Mouse (Mus musculus) intestine, embryonic 14.5 days (tissue): ENCODE measurements around the gene Trnp1. TPM values are rescaled to one million over a fixed set of nuclear protein-coding genes. Genes with fewer than 3 reads are reported as not detected.

Source experiments
- ATAC-seq: fragments of 200-750 bp; cut with Nextera tagmentation; replicated peaks from 2 replicates; pipeline ENCODE4 v1.8.0; 2017; ENCODE audit warnings: low read depth, moderate number of reproducible peaks, moderate TSS enrichment, moderate library complexity; ENCODE audit not compliant: low FRiP score, low TSS enrichment
- DNase-seq: peaks from one replicate; pipeline ENCODE4 v3.0.0-alpha.2; 2018; ENCODE audit warnings: low spot score
- H3K27ac ChIP-seq: fragments of 300-500 bp; sonication (generic); 2 replicates; pipeline ENCODE4 v1.5.1; 2014; ENCODE audit warnings: low read depth, mild to moderate bottlenecking, control low read depth
- H3K27me3 ChIP-seq: fragments of 300-500 bp; sonication (generic); replicated peaks from 2 replicates; pipeline ENCODE4 v1.6.1; 2014; ENCODE audit warnings: low read length, control low read depth; ENCODE audit not compliant: control insufficient read depth, insufficient read depth
- H3K36me3 ChIP-seq: fragments of 300-500 bp; sonication (generic); 2 replicates; pipeline ENCODE4 v1.6.1; 2014; ENCODE audit warnings: low read length, control low read depth; ENCODE audit not compliant: control insufficient read depth, insufficient read depth
- H3K4me1 ChIP-seq: fragments of 300-500 bp; sonication (generic); replicated peaks from 2 replicates; pipeline ENCODE4 v1.6.1; 2014; ENCODE audit warnings: low read length, control low read depth, mixed read lengths; ENCODE audit not compliant: control insufficient read depth, insufficient read depth
- H3K4me2 ChIP-seq: fragments of 300-500 bp; sonication (generic); 2 replicates; pipeline ENCODE4 v1.6.1; 2014; ENCODE audit warnings: low read length
- H3K4me3 ChIP-seq: fragments of 300-500 bp; sonication (generic); 2 replicates; pipeline ENCODE4 v1.5.1; 2014; ENCODE audit warnings: low read depth, low read length, control low read depth, mixed read lengths
- H3K9ac ChIP-seq: fragments of 300-500 bp; sonication (generic); 2 replicates; pipeline ENCODE4 v1.6.1; 2014; ENCODE audit warnings: mild to moderate bottlenecking, low read length
- H3K9me3 ChIP-seq: fragments of 300-500 bp; sonication (generic); 2 replicates; pipeline ENCODE4 v1.6.1; 2016; ENCODE audit warnings: low read length, control low read depth; ENCODE audit not compliant: control insufficient read depth
- WGBS: fragments of 180-500 bp; shearing (Covaris S2); extraction: QIAGEN DNeasy Blood & Tissue Kit; methylation state at CpG from one replicate; pipeline ENCODE4 v1.1.7; 2014; 5-methylcytosine and 5-hydroxymethylcytosine counted together
- polyA plus RNA-seq: library from polyadenylated mRNA; unstranded; fragments of >200 nt; fragmentation: Nextera tagmentation; extraction: Ambion mirVana; gene quantifications from 2 replicates; pipeline ENCODE4 v1.2.1, GENCODE M21; 2014

The Trnp1 gene
- polyA plus RNA-seq, 1 experiment from 2014 or later, result 2.4 TPM

GRCm38 (mm10) chr4:133489489-133490245 is 8.7 kb downstream of the Trnp1 start:
- Histone ChIP-seq H3K4me2 (no peak overlapping the region), H3K4me1 (peaks cover 9% of the 10 kb centered on the region; the same call in 1 of the 2 replicates), H3K9ac (no peak overlapping the region), H3K27me3 (peaks cover 8% of the 10 kb centered on the region), H3K9me3 (no peaks in the 10 kb centered on the region), H3K27ac (peak overlapping the region; percentile 23), H3K36me3 (no peaks in the 10 kb centered on the region), H3K4me3 (no peak overlapping the region)
- 69% methylated on average over 4 of the region's 4 CpGs for WGBS
- ATAC-seq, result no peak
- no peak for DNase-seq

GRCm38 (mm10) chr4:133488619-133489392 is 9.5 kb downstream of the Trnp1 start:
- peaks cover 17% of the 10 kb centered on the region for H3K4me1 ChIP-seq
- no peaks in the 10 kb centered on the region for H3K36me3 ChIP-seq
- DNase-seq (no peak), ATAC-seq (no peak)
- H3K27me3 ChIP-seq, result peaks cover 4% of the 10 kb centered on the region; the same call in 1 of the 2 replicates
- peak overlapping the region; percentile 23 for H3K27ac ChIP-seq
- H3K9me3 ChIP-seq, result no peaks in the 10 kb centered on the region
- no peak overlapping the region for H3K4me2 ChIP-seq
- WGBS, result 72% methylated on average over 20 of the region's 20 CpGs
- no peak overlapping the region for H3K4me3 ChIP-seq
- H3K9ac ChIP-seq, result no peak overlapping the region

GRCm38 (mm10) chr4:133486673-133487357 is 11.5 kb downstream of the Trnp1 start:
- no peak overlapping the region for H3K9ac ChIP-seq
- no peaks in the 10 kb centered on the region for H3K36me3 ChIP-seq
- no peak overlapping the region for H3K4me2 ChIP-seq
- DNase-seq (no peak), ATAC-seq (no peak)
- no peak overlapping the region for H3K27ac ChIP-seq
- no peak overlapping the region for H3K4me3 ChIP-seq
- H3K27me3 ChIP-seq, result peaks cover 6% of the 10 kb centered on the region
- H3K9me3 ChIP-seq, result no peaks in the 10 kb centered on the region
- WGBS, result 87% methylated on average over 26 of the region's 26 CpGs
- H3K4me1 ChIP-seq, result peaks cover 15% of the 10 kb centered on the region

GRCm38 (mm10) chr4:133485691-133486425 is 12.5 kb downstream of the Trnp1 start:
- ATAC-seq (no peak), DNase-seq (no peak)
- Histone ChIP-seq H3K4me3 (no peak overlapping the region), H3K27me3 (peaks cover 15% of the 10 kb centered on the region), H3K9me3 (no peaks in the 10 kb centered on the region), H3K27ac (no peak overlapping the region), H3K4me2 (no peak overlapping the region), H3K36me3 (no peaks in the 10 kb centered on the region), H3K9ac (no peak overlapping the region), H3K4me1 (peaks cover 13% of the 10 kb centered on the region)
- WGBS, result 86% methylated on average over 28 of the region's 28 CpGs

GRCm38 (mm10) chr4:133484266-133485025 is 13.9 kb downstream of the Trnp1 start:
- H3K9me3 ChIP-seq, result no peaks in the 10 kb centered on the region
- H3K36me3 ChIP-seq, result no peaks in the 10 kb centered on the region
- ATAC-seq (no peak), DNase-seq (no peak)
- H3K4me2 ChIP-seq, result peak overlapping the region; percentile 41
- H3K27ac ChIP-seq, result no peak overlapping the region
- WGBS, result 12% methylated on average over 22 of the region's 22 CpGs
- H3K4me3 ChIP-seq, result peak overlapping the region; percentile 8; the same call in 1 of the 2 replicates
- H3K9ac ChIP-seq, result no peak overlapping the region
- peaks cover 24% of the 10 kb centered on the region for H3K27me3 ChIP-seq
- peaks cover 11% of the 10 kb centered on the region for H3K4me1 ChIP-seq

- H3K9ac ChIP-seq, result no peak overlapping the region
These were observed 15.9 kb downstream of the Trnp1 start for GRCm38 (mm10) chr4:133482479-133482878.

GRCm38 (mm10) chr4:133481488-133481887 is 16.9 kb downstream of the Trnp1 start:
- ATAC-seq, result no peak
- WGBS, result 14% methylated on average over 4 of the region's 4 CpGs

More at GRCm38 (mm10) chr4:133482479-133482878, 15.9 kb downstream of the Trnp1 start:
- 75% methylated on average over 3 of the region's 3 CpGs for WGBS
- DNase-seq, result no peak
- H3K27ac ChIP-seq, result no peak overlapping the region
- no peak overlapping the region for H3K4me2 ChIP-seq
- H3K27me3 ChIP-seq, result peaks cover 31% of the 10 kb centered on the region
- no peak for ATAC-seq
- no peak overlapping the region for H3K4me3 ChIP-seq
- no peaks in the 10 kb centered on the region for H3K9me3 ChIP-seq
- peaks cover 8% of the 10 kb centered on the region for H3K4me1 ChIP-seq
- H3K36me3 ChIP-seq, result no peaks in the 10 kb centered on the region

More at GRCm38 (mm10) chr4:133481488-133481887, 16.9 kb downstream of the Trnp1 start:
- Histone ChIP-seq H3K27ac (no peak overlapping the region), H3K4me1 (peaks cover 8% of the 10 kb centered on the region), H3K9me3 (no peaks in the 10 kb centered on the region), H3K9ac (no peak overlapping the region), H3K4me2 (no peak overlapping the region), H3K4me3 (no peak overlapping the region), H3K36me3 (no peaks in the 10 kb centered on the region), H3K27me3 (peaks cover 37% of the 10 kb centered on the region)
- DNase-seq, result no peak
